Mouse (Mus musculus) kidney, postnatal 36 days (tissue): ENCODE data around the gene Slc25a27.
A peak's percentile ranks its signal among the peaks of the same experiment; 100 is the strongest.

Experiments
- DNase-seq, 2 experiments: peaks; one replicate each; pipeline ENCODE4 v3.0.0; 2021 to 2022; ENCODE audit warnings: mixed read lengths in 2 of 2

Slc25a27 gene

DNA sequence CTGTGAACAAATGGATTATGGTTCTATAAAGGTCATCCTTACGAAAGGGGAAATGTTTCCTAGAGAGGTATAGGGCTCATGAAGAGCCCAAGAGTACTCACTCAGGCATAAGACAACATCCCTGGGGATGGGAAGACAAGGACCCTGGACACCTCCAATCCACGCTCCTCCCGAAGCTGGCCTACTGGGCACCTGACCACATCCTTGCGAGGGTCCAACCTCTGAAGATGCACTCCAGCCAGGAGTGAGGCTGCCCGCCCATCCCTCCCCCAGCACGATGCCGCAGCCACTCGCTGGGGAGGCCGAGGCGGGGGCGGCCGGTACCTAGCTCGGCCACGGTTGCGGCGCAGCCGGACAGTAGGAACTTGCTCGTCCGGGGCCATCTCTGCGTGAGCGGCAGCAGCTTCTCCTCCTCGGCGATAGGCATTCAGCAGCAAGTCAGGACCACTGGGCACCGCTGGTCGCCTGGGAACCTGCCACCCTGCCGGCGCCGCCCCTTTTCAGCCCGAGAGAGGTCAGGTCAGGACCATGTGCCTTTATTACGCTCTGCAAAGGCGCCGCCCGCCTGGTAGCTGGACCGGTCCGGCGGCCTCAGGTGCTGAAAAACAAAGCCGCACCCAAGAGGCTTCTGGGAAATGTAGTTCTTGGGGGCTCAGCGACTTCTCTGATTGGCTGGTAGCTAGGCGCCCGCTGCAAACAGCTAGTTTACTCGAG, at the start of gene Slc25a27:
Gene Slc25a27, minus strand, starts transcription at position 639 of the 714 bp plus-strand sequence.
- peak; percentile 93 to 97 for DNase-seq

DNA sequence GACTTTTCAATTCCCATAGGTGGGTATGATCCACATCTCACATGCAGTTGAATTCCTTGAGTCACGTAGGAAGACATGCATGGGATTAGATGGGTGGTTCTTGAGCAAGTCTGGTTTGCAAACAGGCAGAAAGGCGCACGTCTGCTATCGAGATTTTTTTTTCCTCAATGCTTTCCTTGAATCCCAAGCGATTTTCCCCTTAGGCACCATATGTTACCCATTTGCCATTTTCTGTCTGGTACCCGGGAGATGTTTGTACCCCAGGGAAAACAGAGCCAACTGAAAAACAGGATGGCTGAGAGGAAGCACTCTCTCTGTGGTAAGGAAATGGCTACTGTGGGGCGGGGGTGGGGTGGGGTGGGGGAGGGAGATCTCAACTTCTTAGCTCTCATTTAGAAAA, 49.6 kb upstream of the Slc25a27 start:
- DNase-seq: no peak

DNA sequence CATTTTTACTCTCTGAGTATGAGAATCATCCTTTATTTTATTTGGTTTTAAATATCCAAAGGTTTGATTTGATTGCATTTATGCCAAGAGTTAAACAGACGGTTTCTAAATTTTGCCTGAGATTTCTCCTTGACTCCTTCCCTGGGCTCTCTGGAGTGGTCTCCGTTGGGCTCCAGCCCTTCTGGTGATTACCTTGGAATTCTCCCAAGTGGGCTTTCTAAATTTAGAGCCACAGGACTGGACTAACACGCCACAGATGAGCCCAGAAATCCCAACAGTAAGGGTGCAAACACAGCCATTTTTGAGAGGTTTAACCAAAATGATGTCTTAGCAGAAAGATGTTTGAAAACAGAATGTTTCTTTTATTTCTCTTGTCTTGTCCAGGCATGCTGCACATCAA, 47.2 kb upstream of the Slc25a27 start:
- DNase-seq: no peak

DNA sequence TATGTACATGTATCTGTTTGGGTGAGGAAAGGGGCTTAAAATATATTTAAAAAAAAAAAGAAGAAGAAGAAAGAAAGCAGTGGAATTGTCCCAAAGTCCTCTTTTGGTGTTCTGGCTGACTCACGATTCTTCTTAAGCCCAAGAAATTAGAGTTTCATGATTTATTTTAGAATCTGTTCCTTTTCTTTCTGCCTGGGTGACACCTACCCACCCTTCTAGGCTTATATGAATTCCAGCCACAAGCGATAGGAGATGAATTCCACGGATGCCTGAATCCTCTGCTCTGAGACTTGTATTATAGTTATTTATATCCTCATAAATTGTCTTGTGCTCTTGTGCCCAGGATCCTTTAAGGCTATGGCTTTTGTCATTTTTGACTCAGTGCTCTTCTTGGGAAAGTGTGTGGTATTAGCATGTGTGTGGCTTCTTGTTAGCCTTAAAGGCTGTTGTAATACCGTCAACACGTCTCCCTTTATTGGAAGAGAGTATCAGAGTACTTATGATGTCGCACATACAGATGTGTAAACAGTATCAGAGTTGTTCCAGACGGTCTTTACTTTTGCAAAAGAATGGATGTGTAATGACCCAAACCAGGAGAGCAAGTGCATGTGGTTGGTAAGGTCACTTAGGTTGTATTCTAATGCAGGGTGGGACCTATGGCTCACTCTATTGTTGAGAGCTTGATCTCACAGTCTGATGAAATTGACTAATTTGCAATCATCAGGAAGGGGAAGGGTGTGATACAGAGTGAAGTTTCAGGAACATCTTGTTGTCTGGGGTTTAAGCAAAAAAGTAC, 44.7 kb upstream of the Slc25a27 start:
- no peak for DNase-seq

DNA sequence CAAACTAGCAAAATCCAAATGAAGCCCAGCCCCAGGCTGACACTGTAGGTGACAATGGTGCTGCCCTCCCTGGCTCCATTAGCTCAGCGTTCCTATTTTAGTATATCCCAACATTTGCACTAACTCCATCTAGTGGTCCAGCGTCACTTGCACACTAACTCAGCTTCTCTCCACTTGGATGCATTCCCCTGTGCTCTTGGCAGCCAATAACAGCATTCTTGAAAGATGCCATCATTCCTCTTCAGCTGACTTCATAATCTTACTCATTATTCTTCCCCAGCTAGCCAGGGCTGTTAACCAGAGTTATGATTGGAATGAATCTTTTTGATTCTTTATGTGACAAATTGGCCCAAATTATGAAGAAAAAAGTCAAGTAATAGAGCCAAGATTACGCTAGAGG, 40.2 kb upstream of the Slc25a27 start:
- DNase-seq: peak; percentile 10 to 17

DNA sequence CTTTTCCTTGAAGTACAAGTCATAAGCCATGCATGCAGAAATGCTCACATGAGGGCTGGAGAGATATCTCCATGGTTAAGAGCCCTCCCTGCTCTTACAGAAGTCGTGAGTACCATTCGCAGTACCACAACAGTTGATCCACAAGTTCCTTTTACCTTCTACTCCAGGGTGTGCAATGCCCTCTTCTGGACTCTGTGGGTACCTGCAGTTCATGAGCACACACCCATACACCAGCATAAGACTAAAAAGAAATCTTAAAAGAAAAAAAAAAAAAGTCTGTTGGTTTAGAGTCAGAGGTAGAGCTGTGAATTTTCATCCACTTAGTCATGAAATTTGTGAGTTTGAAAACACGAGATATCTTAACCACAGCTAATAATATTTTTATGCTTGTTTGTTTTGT, 39.7 kb upstream of the Slc25a27 start:
- no peak for DNase-seq

DNA sequence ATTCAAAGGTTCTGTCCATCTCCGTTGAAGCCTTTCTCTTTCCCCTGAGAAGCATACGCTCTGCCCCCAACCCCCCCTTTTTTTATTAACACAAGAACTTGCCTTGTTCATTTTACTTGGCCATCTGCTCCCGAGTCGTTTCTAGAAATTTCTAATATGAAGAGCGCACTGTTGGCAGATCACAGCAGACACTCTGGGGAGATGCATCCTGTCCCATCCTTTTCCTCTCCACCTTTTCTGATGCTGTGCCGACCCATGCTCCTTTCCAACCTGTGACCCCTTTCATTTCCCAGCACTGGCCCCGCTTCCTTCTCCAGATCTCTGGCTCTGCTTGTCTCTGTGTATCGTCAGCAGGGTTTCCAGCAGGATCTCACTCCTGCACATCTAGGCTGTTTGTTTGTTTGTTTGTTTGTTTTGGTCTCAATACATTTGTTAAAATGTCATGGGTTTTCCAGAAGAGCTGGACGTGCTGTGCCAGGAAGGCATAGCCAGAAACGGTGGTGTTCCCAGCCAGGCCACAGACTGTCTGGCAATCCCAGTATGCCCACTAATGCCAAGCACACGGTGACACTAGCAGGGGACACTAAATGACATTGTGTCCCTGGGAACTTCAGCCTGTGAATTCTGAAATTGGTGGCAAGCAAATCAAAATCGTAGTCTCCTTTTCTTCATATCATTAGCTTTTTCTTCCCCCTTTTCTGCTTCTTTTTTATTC, 37.4 kb upstream of the Slc25a27 start:
- no peak for DNase-seq

DNA sequence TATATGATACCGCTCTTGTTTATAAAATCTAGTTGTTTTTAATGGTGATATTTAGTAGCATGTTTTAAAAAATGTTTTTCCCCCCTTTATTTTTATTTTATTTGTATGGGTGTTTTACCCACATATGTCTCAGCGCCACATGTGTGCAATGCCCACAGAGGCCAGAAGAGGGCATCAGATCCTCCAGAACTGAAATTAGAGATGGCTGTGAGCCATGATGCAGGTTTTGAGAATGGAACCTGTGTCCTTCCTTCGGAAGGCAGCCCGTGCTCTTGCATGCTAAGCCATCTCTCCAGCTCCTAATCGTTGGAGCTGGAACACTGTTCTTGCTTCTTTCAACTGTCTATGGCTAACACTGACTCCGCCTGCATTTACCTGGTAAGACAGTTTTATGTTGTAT, 34.0 kb upstream of the Slc25a27 start:
- peak; percentile 49 to 82 for DNase-seq

DNA sequence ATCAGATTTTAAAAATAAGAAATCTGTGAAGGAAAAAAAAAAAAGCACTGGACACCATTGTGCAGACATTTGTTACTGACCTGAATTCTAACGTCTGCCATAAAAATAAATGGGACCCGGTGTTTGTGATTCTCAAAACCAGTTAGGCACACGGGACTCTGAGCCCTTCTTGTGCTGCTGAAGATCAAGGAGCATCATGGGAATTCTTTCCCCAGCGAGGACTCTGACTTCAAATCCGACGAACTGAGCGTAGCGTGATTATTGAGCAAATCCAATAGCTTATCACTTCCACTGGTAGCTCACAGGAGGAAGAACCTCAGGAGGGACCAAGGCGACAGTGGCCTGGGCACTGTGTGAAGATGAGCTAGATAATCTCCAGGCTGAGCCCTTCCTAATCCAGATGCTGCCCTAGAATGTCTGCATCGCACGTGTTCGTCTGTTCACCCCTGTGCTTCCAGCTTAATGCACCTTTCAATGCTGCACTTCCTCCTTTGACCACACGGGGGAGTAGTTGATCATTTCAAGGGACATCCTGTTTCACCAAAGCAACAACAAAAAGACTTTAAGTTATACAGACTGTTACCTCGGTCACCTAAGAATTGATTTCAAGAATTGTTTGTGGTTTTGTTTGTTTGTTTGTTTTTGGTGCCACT, 32.1 kb upstream of the Slc25a27 start:
- peak; percentile 66 to 89 for DNase-seq

DNA sequence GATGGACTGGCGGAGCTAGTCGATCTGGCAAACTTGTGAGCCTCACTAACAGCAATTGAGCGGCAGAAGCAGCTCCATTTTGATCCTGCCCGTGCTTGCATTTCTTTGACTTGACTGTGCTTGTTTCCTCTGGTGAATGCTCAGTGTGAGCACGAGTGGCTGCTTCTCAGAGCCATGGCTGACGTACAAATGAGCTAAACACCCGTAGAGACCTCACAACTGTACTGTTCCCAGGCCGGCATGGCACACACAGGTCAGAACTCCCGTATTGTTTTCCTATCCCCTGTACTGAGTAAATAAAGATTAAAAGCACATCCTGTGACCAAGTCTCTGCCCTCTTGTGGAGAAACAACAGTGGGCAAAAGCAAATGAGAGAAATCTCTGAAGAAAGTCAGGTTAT, 22.6 kb upstream of the Slc25a27 start:
- DNase-seq: no peak

DNA sequence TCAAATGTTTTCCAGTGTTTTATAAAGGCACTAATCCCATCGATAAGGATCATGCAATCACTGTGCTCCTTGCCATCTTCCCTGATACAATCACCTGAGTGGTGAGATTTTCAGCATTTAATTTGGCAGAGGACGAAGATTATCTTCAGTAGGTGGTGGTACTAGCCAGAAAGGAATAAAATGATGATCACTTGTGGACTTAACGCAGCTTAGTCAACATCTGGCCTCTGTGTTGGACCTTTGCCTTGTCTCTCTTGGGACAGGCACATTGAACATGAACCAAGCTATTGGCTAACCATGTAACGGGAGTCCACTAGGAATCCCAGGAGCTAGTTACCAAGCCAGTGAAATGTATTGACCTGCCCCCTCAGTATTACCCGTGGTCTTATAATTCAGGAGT, 17.6 kb upstream of the Slc25a27 start:
- no peak for DNase-seq

DNA sequence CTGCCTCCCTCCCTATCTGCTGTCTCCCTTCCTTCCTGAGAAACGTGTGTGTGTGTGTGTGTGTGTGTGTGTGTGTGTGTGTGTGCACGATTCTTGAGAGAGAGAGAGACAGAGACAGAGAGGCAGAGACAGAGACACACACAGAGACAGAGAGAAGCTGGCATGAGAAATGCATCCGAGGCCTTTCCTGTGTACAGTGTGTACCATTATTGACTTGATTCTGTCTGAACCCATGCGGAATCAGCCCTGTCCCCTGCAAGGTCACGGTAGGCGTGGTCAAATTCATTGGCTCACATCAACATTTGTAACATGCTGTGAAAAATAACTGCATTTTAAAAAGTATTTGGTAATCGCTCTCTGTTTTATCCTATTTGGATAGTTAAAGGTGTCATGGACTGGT, 17.1 kb upstream of the Slc25a27 start:
- no peak for DNase-seq

DNA sequence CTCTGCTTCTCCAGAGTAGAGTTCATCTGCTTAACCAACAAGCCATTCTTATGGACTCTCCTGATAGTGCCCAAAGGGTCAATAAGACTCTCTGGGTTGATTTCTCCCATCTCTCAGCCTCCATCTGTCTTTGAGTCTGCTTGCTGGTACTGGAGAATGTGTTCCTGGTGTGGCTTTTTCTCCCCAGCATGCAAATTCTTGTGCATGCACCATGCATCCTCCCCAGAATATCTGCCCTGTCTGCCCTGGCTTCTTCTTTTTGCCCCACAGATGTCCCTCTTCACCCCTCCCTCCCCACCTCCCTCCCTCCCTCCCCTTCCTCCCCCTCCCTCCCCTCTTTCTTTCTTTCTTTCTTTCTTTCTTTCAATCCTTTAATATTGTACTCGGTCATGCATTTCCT, 10.3 kb upstream of the Slc25a27 start:
- no peak for DNase-seq

DNA sequence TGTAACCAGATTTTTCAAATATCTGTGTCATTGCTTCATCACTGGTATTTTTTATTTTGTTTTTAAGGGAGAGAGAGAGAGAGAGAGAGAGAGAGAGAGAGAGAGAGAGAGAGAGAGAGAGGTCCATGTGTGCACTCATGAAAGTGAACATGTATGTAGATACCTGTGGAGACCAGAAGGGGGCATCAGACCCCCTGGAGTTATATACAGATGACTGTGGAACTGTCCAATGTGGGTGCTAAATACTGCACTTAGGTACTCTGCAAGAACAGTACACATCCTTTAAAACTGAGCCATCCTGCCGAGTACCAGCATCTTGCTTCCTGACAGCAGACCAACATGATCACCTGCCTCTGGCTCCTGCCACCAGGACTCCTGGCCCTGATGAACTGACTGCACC, 9.2 kb upstream of the Slc25a27 start:
- DNase-seq: no peak

DNA sequence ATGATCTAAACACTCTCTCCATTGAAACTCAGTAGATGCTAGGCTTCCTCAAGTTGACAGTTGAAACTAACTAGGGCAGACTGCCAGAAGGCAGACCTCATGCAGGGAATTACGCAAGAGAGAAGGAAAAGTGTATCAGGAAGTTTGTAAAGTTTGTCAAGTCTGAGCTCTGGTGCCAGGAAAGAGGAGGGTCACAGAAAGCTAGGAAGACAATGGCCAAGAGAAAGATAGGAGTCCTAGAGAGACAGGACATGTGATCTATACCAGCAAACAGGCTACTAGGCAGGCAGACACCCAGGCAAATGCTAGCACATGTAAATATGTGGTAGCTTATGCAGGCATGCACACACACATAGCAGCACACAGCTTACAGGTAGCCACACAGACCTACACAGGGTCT, 8.2 kb upstream of the Slc25a27 start:
- DNase-seq: peak; percentile 38 to 49

DNA sequence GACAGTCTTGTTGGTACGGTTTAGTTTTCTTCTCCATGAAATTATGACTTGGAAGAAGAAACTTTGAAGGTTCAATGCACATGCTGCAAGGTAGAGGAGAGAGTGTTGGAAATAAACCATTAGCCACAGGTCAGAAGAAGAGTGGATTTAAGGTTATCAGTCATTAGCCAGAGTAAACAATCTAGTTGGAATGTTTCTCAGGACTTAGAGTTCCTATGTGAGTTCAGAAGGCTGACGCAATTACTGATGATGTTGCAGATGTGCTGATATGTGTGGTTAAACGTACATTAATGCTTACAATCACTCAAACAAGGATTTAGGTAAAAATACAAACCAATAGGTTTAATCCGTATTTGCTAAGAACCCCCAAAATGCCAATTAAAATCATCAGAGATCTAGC, 4.9 kb upstream of the Slc25a27 start:
- no peak for DNase-seq

DNA sequence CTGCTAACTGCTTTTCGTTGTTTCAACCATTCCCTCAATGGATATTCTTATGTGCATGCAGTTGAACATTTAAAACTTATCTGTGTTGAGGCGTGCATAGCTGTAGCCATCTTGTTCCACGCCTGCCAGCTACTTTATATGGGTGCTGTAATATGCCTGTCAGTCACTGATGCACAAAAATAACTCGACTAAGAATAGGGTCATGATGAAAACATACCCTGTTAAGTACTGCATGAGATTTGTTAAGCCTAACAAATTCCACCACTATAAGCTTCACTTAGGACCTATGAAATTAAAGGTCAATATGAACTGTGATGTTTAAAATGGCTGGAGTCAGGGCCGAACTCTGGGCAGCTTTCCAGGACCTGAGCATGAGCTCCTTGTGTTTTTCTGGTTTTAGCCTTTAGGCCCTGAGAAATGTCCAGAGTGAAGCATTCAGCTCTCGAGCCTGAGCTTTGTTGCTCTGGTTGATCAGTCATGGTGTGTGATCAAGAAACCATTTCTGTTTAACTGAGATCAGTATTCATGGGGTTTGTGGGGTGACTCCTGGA, 2.2 kb upstream of the Slc25a27 start:
- DNase-seq: no peak

DNA sequence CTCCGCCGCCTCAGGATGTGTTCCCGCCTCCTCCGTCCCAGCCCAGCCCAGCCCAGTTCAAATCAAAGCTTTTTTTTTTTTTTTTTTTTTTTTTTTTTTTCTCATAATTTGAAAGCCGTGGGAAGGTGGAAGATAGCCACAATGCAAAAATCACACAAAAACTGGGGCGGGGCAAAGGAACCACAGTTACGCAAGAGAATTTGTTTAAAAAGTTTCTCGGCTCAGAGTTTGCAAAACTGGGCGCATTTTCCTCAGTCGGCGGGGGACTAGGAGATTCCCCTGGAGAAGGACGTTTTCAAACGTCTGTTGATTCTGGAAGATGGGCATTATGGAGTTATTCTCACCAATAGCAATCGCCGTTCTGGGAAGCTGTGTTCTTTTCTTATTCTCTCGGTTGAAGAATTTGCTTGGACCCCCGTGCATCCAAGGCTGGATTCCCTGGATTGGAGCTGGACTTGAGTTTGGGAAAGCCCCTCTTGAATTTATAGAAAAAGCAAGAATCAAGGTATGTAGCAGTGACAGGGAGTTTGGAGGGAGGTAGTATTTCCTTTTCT, 353 bp upstream of the Slc25a27 start, which contains the start of gene Cyp39a1:
Gene Cyp39a1, plus strand, starts transcription at position 136 of the 554 bp plus-strand sequence.
- DNase-seq: no peak

DNA sequence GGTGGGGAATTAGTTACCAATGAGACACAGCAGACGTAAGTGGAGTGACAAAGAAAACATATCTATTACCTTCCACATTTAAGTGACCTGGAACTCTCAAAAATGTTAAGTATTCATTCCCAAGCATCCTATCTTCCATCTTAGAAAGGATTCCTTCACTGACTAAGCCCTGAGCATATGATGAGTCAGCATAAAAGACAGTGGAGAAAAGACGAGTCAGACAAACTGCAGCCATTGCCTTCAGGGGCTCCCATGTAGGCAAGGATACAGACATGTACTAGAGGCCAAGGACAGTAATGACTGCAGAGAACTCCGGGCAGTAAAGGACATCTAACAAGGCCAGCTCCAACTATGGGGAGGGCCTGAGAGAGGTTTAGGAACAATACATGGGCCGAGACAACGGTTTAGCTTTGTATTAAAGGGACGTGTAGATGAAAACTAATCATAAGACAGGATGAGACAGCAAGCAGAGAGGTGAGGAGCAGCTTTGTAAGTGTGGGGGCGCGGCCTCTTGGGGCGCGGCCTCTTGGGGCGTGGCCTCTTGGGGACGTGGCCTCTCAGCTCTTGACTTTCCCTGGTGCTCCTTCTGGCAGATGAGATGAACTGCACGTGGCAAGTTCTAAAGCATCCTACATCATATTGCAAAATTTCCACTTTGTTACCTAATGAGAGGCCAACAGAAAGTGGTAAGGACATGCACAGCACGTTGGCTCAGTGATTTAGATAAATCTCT, 15.5 kb downstream of the Slc25a27 start:
- DNase-seq: no peak

DNA sequence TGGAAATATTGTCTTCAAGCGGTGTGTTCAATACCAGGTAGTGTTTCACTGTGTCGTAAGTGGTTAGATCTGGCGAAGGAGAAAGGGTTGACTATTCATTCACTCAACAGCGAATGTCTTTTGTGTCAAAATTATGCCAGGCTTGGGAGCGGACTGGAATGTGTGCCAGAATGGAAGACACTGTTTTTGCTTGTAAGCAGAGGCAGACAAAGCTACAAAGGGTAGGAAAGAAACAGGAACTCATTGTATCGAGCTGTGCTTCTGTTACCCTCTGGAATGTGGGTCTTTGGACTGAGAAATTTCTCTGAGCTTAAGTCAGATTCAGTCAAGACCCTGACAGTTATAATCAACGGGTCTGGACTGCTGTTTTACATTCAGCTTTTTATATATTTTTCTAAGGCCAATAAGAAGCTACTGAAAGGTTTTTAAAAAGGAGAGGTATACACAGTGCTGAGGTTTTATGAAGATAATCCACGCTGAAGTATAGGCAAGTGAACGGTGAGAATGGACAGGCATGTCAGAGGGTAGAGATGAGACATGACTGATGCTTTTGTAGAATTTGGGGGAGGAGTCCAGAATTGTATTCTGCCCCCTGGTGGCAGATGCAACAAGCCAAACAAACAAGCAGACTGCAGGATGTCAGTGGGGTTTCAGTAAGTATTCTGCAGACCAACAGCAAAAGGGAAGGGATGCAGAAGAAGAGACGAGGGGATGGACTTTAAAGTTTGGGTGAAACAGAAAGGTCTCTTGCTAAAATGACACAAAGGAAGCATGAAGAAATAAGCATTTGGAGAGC, 17.2 kb downstream of the Slc25a27 start:
- peak in 1 of 2 experiments; percentile 37 for DNase-seq

DNA sequence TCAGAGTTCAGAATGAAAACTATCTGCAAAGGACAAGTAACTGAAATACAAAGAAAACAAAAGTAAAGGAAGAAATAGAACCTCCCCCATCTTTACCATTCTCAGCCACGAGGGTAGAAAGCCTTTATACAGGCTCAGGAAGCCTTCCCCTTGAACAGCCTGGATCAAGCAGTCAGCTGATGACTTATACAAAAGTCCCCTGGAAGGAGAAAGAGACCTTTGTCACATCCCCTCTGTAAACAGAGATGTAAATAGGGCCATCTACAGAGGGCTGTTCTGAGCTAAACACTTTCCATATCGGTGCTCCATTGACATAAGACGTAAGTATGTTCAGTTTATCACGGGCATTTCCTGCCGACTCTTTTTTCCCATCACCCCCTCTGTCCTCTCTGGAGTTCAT, 20.1 kb downstream of the Slc25a27 start:
- no peak for DNase-seq
